Mouse (Mus musculus) gastrocnemius, adult 18-20 months (tissue): ENCODE measurements around the gene Ceacam20. TPM values are rescaled to one million over a fixed set of nuclear protein-coding genes. Genes with fewer than 3 reads are reported as not detected.
"Not testable (repeated sequence)": the region's sequence is repeated elsewhere in the genome, so short reads cannot be mapped to it uniquely, and the experiment has no call there.

Experiments
- DNase-seq: peaks from one replicate; pipeline ENCODE4 v3.0.0; 2021; ENCODE audit warnings: low spot score
- total RNA-seq, 2 experiments: library from RNA; stranded (reverse); gene quantifications; 2 replicates each; pipeline ENCODE4 v1.2.3; 2021

The Ceacam20 gene
- total RNA-seq, 2 experiments from 2014 or later: not detected

DNA sequence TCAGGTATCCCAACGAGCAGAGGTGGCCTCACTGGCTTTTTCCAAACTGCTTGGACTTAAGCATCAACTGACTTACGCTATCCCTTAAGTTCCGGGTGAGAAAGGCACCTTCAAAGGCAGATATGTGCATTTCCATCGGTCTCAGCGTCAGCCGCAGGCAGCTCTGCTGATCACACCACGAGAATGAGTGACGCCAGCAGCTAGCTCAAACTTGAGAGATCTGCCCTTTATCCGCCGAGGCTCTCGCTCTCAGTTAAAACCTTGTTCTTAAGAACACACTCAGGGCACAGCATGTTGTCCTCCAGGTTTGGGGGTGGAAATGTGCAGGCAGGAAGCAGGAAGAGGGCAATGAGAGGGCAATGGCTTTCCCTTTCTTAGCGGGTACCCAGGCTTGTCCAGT is 16.3 kb upstream of the Ceacam20 start:
- no peak for DNase-seq

DNA sequence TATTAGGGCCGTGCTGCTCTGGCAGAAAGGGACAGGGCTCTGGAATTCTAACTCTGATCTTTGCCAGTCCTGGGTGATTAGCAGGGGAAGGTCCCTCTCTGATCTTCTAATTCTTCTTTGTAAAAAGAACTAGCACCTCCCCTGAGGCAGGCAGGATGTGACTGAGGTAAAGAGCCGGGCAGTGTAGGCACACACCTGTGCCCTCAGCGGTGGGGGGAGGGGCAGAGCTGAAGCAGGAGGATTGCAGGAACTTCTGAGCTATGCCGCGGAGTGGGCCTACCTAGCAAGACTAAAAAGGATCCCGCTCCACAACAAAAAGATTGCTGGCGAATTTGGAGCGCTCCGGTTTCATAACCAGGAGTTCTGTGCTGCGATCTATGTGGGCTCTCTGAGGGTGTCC is 15.2 kb upstream of the Ceacam20 start:
- DNase-seq: no peak

DNA sequence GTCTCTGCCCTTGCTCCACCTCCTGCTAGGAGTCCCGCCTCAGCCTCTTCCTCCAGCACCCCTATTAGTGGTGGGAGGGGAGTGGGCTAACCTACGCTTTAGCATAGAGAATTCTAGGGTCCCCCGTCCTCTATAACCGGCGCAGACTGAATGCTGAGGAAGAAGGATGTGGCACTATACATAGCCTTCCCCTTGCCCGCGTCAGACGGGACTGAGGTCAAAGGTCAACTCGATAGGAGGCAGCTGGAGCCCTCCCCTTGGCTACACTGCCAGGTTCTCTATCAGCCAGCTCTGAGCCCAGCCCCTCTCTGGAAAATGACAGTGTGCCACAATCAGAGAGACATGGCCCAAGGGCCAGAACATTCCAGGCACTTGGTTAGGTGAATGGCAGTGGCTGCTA is 14.6 kb upstream of the Ceacam20 start, which contains the start of gene Igsf23:
Igsf23 (minus strand) TSS at position 168 of the 400 bp plus-strand sequence.
- no peak for DNase-seq

DNA sequence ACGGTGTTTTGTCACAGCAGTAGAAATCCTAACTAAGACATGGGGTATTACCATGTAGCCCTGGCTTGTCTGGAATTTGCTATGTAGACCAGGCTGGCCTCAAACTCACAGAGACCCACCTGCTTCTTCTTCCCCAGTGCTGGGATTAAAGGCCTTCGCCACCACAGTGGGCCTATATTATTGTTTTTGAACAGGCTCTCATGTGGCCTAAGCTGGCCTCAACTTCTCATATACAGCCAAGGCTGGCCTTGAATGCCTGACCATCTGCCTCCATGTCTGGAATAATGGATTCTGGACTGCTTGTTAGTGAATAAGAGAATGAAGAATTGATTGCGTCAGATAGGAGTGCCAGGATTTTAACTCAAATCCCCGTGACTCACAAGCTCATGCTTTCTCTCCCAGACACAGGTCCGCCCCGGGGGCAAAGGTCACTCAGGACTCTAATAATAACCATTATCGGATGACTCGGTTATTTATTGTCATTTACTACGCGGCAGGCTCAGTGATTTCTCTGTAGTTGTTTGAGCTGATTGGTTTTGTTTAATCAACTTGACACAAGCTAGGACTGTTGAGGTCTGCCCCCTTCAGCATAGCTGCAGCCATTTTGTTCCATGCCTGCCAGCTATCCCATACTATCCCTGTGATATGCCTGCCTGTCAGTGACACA is 12.8 kb upstream of the Ceacam20 start:
- no peak for DNase-seq

DNA sequence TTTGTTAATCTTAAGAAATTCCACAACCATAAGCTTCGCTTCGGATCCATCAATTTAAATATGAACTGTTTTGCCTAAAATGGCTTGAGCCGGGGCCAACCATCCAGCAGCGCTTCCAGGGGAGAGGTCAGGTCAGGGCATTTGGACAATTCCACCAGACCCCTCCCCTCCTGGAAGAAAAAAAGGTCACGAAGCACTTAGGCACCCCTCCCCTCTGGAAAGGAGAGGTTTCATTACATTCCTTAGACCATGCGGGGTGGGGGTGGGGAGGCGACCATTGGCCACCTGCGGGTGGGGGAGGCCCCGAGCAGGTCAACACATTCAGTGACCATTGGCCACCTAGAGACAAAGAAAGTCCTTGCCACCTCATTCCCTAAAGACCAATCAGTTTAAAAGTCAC is 12.2 kb upstream of the Ceacam20 start:
- DNase-seq: no peak

DNA sequence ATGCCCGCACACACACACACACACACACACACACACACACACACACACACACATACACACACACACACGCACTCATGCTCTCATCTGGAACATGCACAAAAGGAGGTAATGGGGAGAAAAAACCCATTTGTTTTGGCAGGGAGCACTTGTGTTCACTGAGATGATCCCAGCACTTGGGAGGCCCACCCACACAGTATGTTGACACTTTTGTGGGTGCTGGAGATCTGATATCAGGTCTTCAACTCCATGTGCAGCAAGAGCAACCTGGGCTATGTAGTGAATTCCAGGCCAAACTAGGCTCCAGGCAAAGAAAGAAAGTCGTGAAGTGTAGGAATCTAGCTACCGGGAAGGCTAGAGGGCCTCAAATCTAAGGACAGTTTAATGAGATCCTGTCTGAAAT is 9.4 kb upstream of the Ceacam20 start:
- no peak for DNase-seq

DNA sequence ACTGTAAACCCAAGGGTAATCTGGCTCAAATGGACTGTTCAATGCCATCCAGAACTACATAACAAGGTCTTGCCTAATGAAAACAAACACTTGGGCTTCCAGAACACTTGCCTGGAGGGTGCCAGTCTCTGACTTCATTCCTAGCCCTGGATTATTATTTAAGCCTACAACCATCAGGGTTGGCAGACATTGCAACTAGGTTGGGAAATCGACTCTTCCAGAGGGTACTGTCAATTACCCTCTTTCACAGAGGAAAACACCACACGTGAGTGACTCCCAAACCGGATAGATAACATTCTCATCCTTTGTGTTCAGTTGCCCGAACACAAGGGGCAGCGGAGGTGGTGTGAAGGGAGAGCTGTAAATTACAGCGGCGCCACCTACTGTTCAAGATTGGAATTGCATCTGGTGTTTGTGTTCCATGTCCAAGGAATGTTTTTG is 8.9 kb upstream of the Ceacam20 start:
- peak; percentile 86 for DNase-seq

DNA sequence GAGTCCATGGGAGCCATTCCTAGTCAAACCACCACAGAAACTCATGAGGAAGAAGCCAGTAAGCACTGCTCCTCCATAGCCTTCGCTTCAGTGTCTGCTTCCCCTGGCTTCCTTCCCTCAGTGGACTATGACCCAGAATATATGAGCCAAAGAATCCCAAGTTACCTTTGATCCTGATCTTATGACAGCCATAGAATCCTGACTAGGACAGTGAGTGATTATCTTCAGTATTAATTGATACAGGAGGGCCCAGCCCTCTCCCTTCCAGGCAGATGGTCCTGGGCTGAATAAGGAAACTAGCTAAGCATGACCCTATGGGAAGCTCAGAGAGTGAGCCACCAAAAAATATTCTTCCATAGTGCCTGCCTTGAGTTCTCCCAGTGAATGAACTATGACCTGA is 2.8 kb upstream of the Ceacam20 start:
- no peak for DNase-seq

DNA sequence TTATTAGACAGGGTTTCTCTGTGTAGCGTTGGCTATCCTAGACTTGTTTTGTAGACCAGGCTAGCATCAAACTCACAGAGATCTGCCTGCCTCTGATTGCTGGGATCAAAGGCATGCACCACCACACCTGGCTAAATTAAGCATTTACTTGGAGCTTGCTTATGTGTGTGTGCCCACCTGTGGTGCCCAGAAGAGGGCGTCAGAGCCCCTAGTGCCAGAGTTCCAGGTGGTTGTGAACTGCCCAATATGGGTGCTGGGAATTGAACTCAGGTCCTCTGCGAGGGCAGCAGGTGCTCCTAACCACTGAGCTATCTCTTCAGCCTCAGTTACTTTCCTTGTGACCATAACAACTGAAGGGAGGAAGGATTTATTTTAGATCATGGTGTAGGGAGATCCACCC is 3.9 kb downstream of the Ceacam20 start:
- DNase-seq: no peak

DNA sequence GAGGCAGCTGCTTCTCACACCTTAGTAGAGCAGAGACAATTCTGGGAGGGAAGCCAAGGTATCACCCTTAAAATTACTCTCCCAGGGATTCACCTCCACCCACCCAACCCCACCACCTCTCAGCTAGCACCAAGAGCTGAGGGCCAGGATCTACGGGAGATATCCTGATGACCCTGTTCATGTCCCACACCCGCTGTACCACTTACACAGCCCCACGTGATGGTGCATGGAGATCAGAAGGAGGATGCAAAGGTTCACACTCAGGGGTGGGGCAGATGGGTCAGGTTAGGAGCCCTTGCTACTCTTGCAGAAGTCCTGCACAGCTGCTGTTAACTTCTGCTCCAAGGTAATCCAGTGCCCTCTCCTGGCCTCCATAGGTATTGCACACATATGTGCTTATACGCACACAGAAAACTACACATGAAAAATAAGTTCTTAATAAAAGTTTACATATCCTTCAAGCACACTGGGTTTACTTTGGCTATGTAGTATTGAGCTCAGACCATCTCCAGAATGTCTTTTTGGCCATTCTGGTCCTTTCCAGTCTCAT is 4.4 kb downstream of the Ceacam20 start:
- DNase-seq: no peak

DNA sequence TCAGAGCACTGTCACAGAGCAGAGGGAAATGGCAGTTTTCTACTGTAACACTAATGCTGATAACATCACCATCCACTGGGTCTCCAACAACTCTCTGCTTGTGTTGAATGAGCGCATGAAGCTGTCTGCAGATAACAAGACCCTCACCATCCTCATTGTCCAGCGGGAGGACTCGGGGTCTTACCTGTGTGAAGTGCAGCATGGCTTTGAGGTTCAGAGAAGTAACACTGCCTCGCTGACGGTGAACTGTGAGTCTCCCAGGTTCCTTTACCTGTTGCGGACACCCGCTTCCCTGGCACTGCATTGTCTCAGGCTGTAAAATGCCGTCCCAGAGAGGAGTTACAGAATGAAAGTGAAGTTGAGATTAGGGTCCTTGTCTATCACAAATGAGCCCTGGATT is 5.0 kb downstream of the Ceacam20 start:
- DNase-seq: no peak

DNA sequence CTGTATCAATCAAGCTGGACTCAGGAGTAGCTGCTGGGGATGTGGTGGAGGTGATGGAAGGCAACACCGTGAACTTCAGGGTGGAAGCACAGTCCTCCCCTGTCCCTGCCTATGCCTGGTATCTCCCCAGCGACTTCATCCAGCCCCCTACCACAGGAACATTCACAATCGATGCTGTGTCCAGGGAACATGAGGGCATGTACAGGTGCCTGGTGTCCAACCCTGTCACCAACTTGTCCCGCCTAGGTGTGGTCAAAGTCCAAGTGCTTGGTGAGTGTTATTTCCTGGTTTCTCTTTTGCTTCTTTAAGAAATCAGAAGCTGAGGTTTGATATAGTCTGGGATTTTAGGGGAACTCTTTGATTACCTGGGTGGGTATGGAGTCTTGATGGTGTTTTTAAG is 6.3 kb downstream of the Ceacam20 start:
- DNase-seq: no peak

DNA sequence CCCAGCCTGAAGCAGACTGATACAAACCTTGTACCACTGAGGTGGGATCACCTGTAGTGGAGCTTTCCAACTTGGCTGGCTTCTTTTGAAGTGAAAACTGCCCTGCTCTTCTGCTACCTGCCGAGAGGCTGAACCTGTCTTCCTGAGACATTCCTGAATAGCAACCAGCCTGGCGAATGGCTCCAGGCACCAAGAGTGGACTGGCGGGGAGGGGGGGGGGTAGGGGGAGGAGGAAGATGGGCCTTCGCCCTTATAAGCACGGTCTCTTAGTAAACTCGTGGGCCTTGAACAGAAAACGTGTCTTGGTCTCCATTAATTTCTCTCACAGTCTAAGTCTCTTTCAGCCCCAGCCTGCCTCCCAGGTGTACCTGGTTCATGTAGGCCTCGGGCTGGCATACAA is 26.0 kb downstream of the Ceacam20 start, which contains the start of gene Nlrp9b:
Nlrp9b (plus strand) TSS at position 301 of the 400 bp plus-strand sequence.
- not testable (repeated sequence) for DNase-seq

DNA sequence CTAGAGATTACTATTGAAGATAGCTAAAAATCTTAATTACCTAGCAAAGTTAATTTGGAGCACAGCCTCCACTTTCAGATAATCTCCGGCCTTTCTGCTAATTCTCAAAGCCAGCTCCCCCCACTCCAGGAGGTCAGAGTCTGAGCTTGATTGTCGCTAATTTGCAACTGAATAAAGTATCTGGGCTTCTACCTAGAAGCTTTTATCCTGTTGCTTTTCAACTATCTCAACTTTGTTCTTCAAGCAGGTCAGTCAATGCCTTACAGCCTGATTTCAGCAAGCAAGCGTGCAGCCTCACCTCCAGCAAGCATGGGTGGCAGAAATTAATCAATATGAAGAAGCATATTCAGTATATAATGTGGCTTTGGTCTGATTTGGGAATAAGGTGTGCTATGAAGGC is 31.5 kb downstream of the Ceacam20 start:
- DNase-seq: not testable (repeated sequence)

DNA sequence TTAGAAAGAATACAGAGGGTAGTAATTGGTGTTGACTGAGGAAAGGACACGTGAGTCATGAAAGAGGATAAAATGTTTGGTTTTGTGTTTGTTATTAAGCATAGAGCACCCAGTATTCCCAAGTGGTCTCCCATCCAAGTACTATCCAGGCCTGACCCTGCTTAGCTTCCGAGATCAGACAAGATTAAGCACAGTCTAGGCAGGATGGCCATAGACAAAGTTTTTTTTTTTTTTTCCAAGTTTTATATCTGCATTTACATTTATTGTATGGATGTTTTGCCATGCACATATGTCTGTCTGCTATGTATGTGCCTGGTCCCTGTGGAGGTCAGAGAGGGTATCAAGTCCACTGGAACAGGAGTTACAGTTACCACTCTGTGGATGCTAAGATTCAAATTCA is 44.8 kb downstream of the Ceacam20 start:
- DNase-seq: no peak

Other genes with a start within 250 kb of the Ceacam20 start
- 10 to 100 TPM; 40.8 to 44.0 TPM for gene Tomm40, start 250.0 kb upstream of the Ceacam20 start, total RNA-seq
- 1 to 10 TPM in 1 of 2 experiments, under 1 TPM in 1; 0.64 to 2.0 TPM for gene Nectin2, start 214.9 kb upstream of the Ceacam20 start, total RNA-seq
- 10 to 100 TPM; 17.4 to 28.5 TPM for gene Bcam, start 194.4 kb upstream of the Ceacam20 start, total RNA-seq
- gene Cblc, start 168.6 kb upstream of the Ceacam20 start, total RNA-seq: not detected
- gene Bcl3, start 142.6 kb upstream of the Ceacam20 start, total RNA-seq: 1 to 10 TPM; 1.0 to 2.0 TPM
- not detected for gene Gm19345, start 113.4 kb upstream of the Ceacam20 start, total RNA-seq
- not detected for gene Ceacam16, start 104.1 kb upstream of the Ceacam20 start, total RNA-seq
- gene Ceacam19, start 77.4 kb upstream of the Ceacam20 start, total RNA-seq: not detected
- gene Pvr, start 44.3 kb upstream of the Ceacam20 start, total RNA-seq: 1 to 10 TPM; 4.3 to 7.6 TPM
- gene Igsf23, start 14.7 kb upstream of the Ceacam20 start, total RNA-seq: not detected
- not detected for gene Nlrp9b, start 26.1 kb downstream of the Ceacam20 start, total RNA-seq
- not detected for gene Vmn1r91, start 134.3 kb downstream of the Ceacam20 start, total RNA-seq
- not detected for gene Gm16442, start 157.2 kb downstream of the Ceacam20 start, total RNA-seq
- gene Vmn1r93, start 173.7 kb downstream of the Ceacam20 start, total RNA-seq: not detected
- gene Vmn1r94, start 203.0 kb downstream of the Ceacam20 start, total RNA-seq: not detected
- gene Vmn1r95, start 228.3 kb downstream of the Ceacam20 start, total RNA-seq: not detected
- not detected for gene Gm6164, start 240.2 kb downstream of the Ceacam20 start, total RNA-seq